Mouse (Mus musculus) activated CD4-positive, CD25-positive, alpha-beta regulatory T cell, adult 4 months (primary cell): ENCODE data around the gene Samd14. TPM values are rescaled to one million over a fixed set of nuclear protein-coding genes. Genes with fewer than 3 reads are reported as not detected.
"Not testable (repeated sequence)": the region's sequence is repeated elsewhere in the genome, so short reads cannot be mapped to it uniquely, and the experiment has no call there.

ENCODE experiments used
- ATAC-seq: one replicate; pipeline ENCODE4 v1.8.0; 2017
- polyA plus RNA-seq, 2 experiments: library from polyadenylated mRNA; unstranded; fragments of 100-300 nt; shearing (Covaris generic); gene quantifications; one replicate each; pipeline ENCODE4 v1.2.1; 2017

Samd14 gene
- polyA plus RNA-seq = under 1 TPM in 1 of 2 experiments, not detected in 1; 0.32 TPM

- no peak for ATAC-seq
These were observed at the start of gene Samd14 for GRCm38 (mm10) chr11:95009629-95010014. Gene Samd14, plus strand, starts transcription at chr11:95009879.

DNA sequence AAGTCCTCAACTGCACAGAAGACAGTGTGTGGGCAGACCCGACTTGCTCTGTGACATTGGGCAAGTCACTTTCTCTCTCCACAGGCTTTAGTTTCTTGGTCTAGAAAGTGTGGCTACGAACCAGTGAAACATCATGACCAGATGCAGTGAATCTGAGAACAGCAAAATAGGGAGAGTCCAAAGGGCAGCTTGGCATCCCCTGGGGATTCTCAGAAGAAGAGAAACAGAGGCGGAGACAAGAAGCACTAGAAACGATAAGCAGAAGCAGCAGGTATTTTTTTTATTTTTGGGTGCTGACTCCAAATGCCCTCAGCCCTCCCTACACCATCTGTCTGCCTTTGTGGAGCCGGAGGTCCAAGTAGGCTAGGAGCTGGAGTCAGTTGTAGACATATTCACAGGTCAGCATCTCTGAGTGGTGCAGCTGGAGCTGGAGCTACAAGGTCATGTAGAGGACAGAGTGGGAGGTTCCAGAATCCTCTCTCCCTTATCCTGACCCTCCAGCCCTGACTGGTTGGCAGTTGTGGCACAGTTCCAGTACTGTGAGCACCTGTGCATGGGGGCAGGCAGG lies 47.1 kb upstream of the Samd14 start:
- ATAC-seq = no peak

GRCm38 (mm10) chr11:94967419-94967818 lies 42.3 kb upstream of the Samd14 start, which contains the start of gene Hils1:
Gene Hils1, plus strand, starts transcription at chr11:94967593.
- no peak for ATAC-seq

- no peak for ATAC-seq
These were observed 41.5 kb upstream of the Samd14 start for GRCm38 (mm10) chr11:94968187-94968586.

GRCm38 (mm10) chr11:94969709-94970108 lies 40.0 kb upstream of the Samd14 start:
- ATAC-seq = not testable (repeated sequence)

- ATAC-seq = no peak
These were observed 39.3 kb upstream of the Samd14 start for GRCm38 (mm10) chr11:94970210-94970943.

DNA sequence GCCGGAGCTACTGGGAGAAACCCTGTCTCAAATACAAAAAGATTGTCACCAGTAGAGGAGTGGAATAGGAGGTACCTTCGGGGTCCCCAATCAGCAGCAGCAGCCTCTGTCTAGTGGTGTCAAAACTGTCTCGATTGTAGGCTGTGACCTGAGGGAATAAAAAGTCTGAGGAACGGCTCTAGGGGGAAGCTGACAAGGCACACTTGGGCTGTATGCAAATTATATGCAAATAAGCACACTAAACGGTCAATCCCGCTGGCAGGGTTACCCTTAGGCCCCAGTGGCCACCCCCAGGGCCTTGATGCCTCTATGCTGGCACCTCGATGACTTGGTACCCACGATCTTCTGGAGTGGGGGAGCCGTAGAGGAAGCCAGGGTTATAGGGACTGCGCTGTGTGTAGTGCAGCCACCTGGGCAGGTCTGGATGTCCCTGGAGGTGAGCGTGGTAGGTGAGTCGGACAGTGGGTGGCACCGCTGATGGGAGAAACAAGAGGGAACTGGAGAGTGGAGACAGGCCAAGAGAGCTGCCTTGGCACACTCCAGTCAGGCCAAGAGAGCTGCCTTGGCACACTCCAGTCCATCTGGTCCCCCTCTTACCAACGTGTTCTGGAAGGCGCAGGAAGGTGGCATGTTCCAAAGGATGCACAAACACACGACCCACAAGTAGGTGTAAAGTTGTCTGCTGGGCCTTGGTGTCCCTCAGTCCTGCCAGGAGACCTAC lies 37.6 kb upstream of the Samd14 start:
- no peak for ATAC-seq

DNA sequence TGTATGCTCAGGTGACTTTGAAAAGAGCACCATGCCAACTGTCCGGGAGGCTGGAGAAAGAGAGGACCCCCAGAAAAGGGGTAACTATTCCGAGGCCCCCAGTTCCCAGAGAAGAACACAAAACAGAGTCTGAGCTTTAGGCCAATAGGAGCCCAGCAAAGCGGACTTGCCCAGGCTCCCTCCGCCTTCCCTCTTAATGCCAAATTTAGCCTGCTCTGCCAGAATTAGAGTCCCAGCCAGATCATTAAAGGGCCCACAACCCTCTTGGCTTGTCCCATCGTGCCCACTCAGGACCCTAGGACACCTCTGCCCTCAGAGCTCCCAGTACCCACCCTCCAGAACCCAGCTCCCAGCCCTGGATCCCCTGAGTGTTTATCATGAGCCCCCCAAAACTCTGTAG lies 36.8 kb upstream of the Samd14 start:
- ATAC-seq = no peak

DNA sequence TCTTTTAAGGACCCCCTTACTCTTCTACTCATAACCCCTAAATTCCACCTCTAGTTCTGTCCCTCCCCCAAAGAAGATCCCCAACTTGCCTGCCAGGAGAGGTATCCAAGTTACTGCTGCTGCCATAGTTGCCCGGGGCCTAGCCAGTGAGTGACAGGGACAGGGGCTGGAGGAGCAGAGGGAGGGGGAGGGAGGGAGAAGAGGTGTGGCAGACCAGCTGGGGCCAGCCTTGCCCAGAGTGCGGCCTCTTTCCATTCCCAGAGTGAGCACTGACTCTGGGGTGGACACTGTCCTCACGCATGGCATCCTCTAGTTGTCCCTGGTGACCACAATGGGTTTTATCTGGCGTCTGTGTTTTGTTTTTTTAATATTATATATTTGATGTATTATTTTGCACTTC lies 36.4 kb upstream of the Samd14 start:
- ATAC-seq = no peak

- ATAC-seq = no peak
These were observed 34.7 kb upstream of the Samd14 start for GRCm38 (mm10) chr11:94974951-94975350.

- ATAC-seq = no peak
These were observed 33.5 kb upstream of the Samd14 start, which contains the start of gene Sgca for GRCm38 (mm10) chr11:94976199-94976598. Gene Sgca, minus strand, starts transcription at chr11:94976327.

DNA sequence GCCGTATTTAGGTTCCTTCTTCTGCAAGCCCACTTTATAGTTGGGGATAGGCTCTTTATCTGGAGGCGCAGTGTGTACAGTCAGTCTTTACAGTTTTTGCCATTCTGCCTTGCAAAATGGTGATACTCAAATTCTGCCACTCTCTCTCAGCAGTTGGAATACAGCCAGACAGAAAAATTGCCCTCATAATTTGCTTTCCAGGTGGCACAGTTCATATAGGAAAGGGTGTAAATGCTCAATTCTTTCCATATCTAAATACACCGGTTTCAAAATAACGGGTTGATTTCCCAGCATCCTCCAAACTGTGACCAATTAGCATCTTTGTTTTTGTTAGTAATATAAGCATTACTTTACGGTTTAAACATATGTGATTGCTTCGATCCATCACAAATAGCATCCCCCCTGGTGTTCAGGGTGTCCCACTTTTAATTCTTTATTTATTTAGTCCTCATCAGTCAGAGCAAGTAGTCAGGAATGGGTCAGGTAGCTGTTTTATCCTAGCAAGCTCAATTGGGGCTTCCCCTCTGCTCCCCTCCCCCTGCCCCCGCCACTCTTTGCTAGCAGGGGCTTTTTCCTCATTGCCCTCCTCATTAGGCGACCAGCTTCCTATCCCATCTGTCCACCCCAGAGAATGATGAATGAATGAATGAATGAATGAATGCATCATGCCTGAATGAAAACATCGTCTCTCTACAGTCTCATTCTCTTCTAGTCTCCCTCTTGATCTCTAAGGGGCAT lies 31.3 kb upstream of the Samd14 start:
- ATAC-seq = no peak

DNA sequence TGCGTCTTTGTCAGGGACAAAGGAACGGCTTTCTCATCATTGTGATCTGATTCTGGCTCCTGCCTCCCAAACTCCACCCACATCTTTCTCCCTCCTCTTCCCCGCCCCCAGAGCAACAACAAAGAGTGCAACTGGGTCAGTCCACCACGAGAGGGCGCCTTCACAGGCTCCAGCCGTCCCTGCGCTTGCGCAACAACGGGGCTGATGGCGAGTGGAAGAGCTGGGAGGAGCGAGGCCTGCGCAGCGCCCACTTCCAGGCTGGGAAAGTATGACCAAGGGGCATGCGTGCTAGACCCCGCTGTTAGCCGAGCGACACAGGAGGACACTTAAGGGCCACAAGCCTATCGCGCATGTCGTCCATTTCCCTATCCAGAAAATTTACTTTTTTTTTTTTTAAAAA lies 30.7 kb upstream of the Samd14 start:
- peak; percentile 92 for ATAC-seq

GRCm38 (mm10) chr11:94979462-94980179 lies 30.1 kb upstream of the Samd14 start:
- no peak for ATAC-seq

DNA sequence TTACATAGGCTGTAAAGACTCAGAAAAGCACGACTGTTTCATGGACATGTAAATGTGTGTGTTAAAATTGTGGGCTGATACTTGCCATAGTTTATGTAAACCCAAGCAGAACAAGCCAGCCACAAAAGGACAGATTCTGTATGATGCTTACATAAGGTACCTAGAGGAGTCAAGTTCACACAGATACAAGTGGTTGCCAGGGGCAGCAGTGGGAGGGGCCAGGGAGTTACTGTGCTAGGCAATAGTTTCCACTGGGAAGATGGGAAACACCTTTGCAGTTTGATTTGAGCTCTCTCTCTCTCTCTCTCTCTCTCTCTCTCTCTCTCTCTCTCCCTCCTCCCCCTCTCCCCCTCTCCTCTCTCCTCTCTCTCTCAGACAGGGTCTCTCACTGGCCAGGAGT lies 24.5 kb upstream of the Samd14 start:
- no peak for ATAC-seq

DNA sequence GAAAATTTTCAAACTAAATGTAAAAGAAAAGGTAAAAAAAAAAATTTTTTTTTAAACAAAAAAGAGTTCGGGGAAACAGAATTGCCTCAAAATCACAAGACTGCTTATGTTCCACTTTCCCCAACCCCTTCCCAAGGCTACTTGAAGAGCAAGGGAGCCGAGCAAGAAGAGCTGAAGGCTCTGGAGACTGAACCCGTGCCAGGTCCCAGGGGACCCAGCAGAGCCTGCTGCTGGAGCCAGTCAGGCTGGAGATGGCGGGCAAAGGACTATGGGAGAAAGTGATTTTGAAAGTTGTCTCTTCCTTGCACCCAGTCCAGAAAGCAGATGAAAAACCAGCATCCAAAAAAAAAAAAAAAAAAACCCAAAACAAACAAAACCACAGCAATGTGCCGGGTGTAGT lies 23.9 kb upstream of the Samd14 start:
- no peak for ATAC-seq

- ATAC-seq = no peak
These were observed 23.2 kb upstream of the Samd14 start for GRCm38 (mm10) chr11:94986435-94986834.

DNA sequence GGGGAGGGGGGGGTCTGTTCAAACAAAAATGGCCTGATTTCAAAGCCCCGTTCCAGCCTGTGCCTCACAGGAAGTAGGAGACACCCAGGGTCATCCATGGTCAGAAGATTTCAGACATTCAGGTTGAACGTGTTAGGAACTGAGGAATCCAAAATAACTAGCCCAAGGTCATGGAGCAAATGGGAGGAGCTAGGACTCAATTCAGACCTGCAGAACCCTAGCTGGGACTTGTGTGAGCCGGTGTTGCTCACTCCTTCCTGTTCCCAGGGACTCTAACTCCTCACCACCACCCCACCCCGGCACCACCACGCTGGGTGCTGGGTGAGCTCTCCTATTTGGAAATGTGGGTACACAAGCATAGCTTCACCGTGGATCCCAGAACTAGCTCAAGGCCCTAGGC lies 22.3 kb upstream of the Samd14 start:
- no peak for ATAC-seq

DNA sequence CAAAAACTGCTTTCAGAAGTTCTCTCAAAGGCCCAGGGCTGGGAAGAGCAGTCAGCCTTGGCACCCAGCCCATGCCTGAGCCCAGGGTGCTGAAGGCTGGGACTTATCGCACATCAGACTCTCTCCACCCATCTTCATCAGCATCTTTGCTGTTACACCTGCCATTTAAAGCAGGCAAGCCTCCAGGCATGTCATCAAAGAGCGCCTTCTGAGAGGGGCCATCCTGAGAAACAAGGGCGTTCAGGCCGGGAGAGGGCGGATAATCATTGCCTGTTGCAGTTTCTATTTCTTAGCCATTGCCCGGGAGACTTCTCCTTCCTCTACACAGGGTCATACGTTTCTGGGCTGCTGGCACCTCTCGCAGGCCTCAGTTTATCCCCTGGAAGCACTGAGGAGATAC lies 21.8 kb upstream of the Samd14 start:
- no peak for ATAC-seq

DNA sequence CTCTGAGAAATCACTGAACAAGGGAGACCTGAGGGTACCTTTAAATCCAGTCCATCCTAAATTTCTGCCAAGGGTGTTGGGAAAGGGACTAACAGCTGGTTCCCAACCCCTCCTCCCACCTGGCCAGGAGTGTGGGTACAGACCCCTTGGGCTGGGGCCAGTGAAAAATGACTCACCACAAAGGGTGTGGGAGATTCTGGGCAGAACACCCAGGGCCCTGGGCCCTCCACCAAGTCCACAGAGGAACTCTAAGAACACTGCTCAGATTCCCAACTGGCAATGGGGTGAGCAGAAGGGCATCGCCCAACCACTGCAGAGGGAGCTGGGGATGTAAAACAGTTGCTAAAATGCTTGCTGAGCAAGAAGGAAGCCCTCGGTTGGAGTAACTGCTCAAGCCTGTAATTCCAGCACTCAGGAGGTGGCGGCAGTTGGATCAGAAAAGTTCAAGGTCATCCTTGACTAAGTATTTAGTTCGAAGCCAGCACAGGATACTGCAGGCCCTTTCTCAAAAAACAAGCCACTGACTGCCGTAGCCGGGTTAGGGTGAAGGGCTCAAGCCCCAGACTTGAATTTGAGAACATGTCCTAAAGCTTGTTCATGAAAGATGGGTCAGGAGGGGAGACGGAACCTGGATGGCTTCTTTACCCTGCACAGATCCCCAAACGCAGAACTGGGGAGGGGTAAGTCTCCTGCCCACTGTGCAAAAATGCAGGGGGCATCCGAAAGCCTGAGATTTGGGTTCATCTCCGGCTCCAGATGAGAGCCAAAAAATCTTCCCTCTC lies 20.7 kb upstream of the Samd14 start:
- ATAC-seq = no peak

- ATAC-seq = peak; percentile 62
These were observed 20.1 kb upstream of the Samd14 start for GRCm38 (mm10) chr11:94989562-94990017.
